Mouse (Mus musculus) urinary bladder, postnatal 14 days (tissue): ENCODE measurements around the gene Cldn10.

Source experiments
- DNase-seq: peaks from one replicate; pipeline ENCODE4 v3.0.0; 2021; ENCODE audit warnings: low spot score

The Cldn10 gene

GRCm38 (mm10) chr14:118864905-118865304, 77.2 kb downstream of the Cldn10 start:
- DNase-seq, result no peak

GRCm38 (mm10) chr14:118866014-118866811, 78.5 kb downstream of the Cldn10 start:
- DNase-seq, result no peak

GRCm38 (mm10) chr14:118867366-118867765, 79.7 kb downstream of the Cldn10 start:
- DNase-seq, result no peak

- no peak for DNase-seq
Measured at GRCm38 (mm10) chr14:118868102-118868724, 80.5 kb downstream of the Cldn10 start.

GRCm38 (mm10) chr14:118869712-118870111, 82.0 kb downstream of the Cldn10 start:
- DNase-seq, result no peak

- no peak for DNase-seq
Measured at GRCm38 (mm10) chr14:118874126-118874525, 86.4 kb downstream of the Cldn10 start.

GRCm38 (mm10) chr14:118874786-118875415, 87.2 kb downstream of the Cldn10 start:
- DNase-seq, result no peak

- DNase-seq, result no peak
Measured at GRCm38 (mm10) chr14:118878346-118878910, 90.7 kb downstream of the Cldn10 start.

GRCm38 (mm10) chr14:118880696-118881095, 93.0 kb downstream of the Cldn10 start:
- no peak for DNase-seq

- no peak for DNase-seq
Measured at GRCm38 (mm10) chr14:118883344-118884249, 95.9 kb downstream of the Cldn10 start.

GRCm38 (mm10) chr14:118884250-118884556, 96.5 kb downstream of the Cldn10 start:
- no peak for DNase-seq

- no peak for DNase-seq
Measured at GRCm38 (mm10) chr14:118890101-118890500, 102.4 kb downstream of the Cldn10 start.

GRCm38 (mm10) chr14:118895228-118895627, 107.5 kb downstream of the Cldn10 start:
- no peak for DNase-seq

- no peak for DNase-seq
Measured at GRCm38 (mm10) chr14:118895655-118896054, 107.9 kb downstream of the Cldn10 start.

GRCm38 (mm10) chr14:118899940-118900339, 112.2 kb downstream of the Cldn10 start:
- no peak for DNase-seq

GRCm38 (mm10) chr14:118900911-118901310, 113.2 kb downstream of the Cldn10 start:
- no peak for DNase-seq

- no peak for DNase-seq
Measured at GRCm38 (mm10) chr14:118903397-118903796, 115.7 kb downstream of the Cldn10 start.

- no peak for DNase-seq
Measured at GRCm38 (mm10) chr14:118903867-118904562, 116.3 kb downstream of the Cldn10 start.

- DNase-seq, result no peak
Measured at GRCm38 (mm10) chr14:118907592-118907991, 119.9 kb downstream of the Cldn10 start.

- DNase-seq, result peak; percentile 50
Measured at GRCm38 (mm10) chr14:118909872-118910271, 122.2 kb downstream of the Cldn10 start.
